Mouse (Mus musculus) bone marrow macrophage, adult 2 months (primary cell): Measurements from ENCODE around the gene Cryzl2.

ENCODE experiments used
- CTCF ChIP-seq: IDR thresholded peaks from 2 replicates; pipeline ENCODE4 v1.5.1; 2012; ENCODE audit warnings: low read depth, mild to moderate bottlenecking, low read length, moderate library complexity
- POLR2A ChIP-seq: IDR thresholded peaks from 2 replicates; pipeline ENCODE4 v1.6.1; 2012; ENCODE audit warnings: mild to moderate bottlenecking, low read depth, low read length, borderline replicate concordance

DNA sequence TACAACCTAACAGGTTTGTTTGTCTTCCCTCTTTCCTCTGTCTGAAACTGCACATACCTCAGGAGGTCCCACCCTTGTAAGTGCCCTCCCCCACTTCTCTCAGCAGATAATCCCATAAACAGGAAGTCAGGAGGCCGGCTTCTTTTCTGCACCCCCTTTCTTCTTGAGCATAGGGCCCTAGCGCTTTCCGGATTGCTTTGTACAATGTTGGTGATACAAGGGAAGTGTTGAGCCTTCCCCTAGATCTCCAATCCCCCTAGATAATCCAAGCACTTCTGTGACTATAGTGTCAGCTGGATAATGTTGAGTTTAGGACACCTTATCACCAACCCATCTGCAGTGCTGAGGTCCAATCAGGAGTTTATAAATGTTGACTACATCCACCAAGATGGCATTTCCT lies 42.6 kb upstream of the Cryzl2 start:
- TF ChIP-seq CTCF (no peak), POLR2A (no peak)
